Mouse (Mus musculus) heart, embryonic 16.5 days (tissue): ENCODE measurements around the gene Nup85. TPM values are rescaled to one million over a fixed set of nuclear protein-coding genes. Genes with fewer than 3 reads are reported as not detected.

Experiments used
- ATAC-seq: fragments of 200-750 bp; cut with Nextera tagmentation; replicated peaks from 2 replicates; pipeline ENCODE4 v1.8.0; 2017; ENCODE audit warnings: moderate number of reproducible peaks; ENCODE audit not compliant: insufficient read depth, low FRiP score; ENCODE audit errors: extremely low read depth
- H3K27ac ChIP-seq: fragments of 300-500 bp; sonication (generic); 2 replicates; pipeline ENCODE4 v1.5.1; 2014; ENCODE audit warnings: mild to moderate bottlenecking, low read length, control low read depth, moderate library complexity
- H3K27me3 ChIP-seq: fragments of 300-500 bp; sonication (generic); 2 replicates; pipeline ENCODE4 v1.6.1; 2014; ENCODE audit warnings: low read length, mixed read lengths; ENCODE audit not compliant: control insufficient read depth, insufficient read depth
- H3K36me3 ChIP-seq: fragments of 300-500 bp; sonication (generic); 2 replicates; pipeline ENCODE4 v1.6.1; 2014; ENCODE audit not compliant: control insufficient read depth, insufficient read depth
- H3K4me1 ChIP-seq: fragments of 300-500 bp; sonication (generic); 2 replicates; pipeline ENCODE4 v1.6.1; 2014; ENCODE audit warnings: low read length, mixed read lengths; ENCODE audit not compliant: control insufficient read depth, insufficient read depth
- H3K4me2 ChIP-seq: fragments of 300-500 bp; sonication (generic); 2 replicates; pipeline ENCODE4 v1.6.1; 2014; ENCODE audit warnings: low read depth, mild to moderate bottlenecking, control low read depth, low read length
- H3K4me3 ChIP-seq: fragments of 300-500 bp; sonication (generic); 2 replicates; pipeline ENCODE4 v1.5.1; 2014; ENCODE audit warnings: mild to moderate bottlenecking, control low read depth, low read length
- H3K9ac ChIP-seq: fragments of 300-500 bp; sonication (generic); 2 replicates; pipeline ENCODE4 v1.6.1; 2014; ENCODE audit warnings: low read length, control low read depth
- H3K9me3 ChIP-seq: fragments of 300-500 bp; sonication (generic); replicated peaks from 2 replicates; pipeline ENCODE4 v1.6.1; 2016; ENCODE audit warnings: low read length; ENCODE audit not compliant: control insufficient read depth
- whole genome bisulfite sequencing: fragments of 180-500 bp; shearing (Covaris S2); extraction: QIAGEN DNeasy Blood & Tissue Kit; methylation state at CpG from one replicate; pipeline ENCODE4 v1.1.7; 2014; 5-methylcytosine and 5-hydroxymethylcytosine counted together
- polyA plus RNA-seq: library from polyadenylated mRNA; unstranded; fragments of >200 nt; fragmentation: Nextera tagmentation; extraction: Ambion mirVana; gene quantifications from 2 replicates; pipeline ENCODE4 v1.2.1, GENCODE M21; 2015

Nup85 gene
- polyA plus RNA-seq, 1 experiment from 2014 or later, result 117 TPM

- Histone ChIP-seq H3K27ac (no peak overlapping the region), H3K4me2 (no peak overlapping the region), H3K27me3 (no peaks in the 10 kb centered on the region), H3K36me3 (no peaks in the 10 kb centered on the region), H3K9ac (no peak overlapping the region), H3K9me3 (no peaks in the 10 kb centered on the region), H3K4me1 (no peaks in the 10 kb centered on the region), H3K4me3 (no peak overlapping the region)
- 83% methylated on average over 10 of the region's 10 CpGs for WGBS
- no peak for ATAC-seq
These were observed 68.6 kb downstream of the Nup85 start for GRCm38 (mm10) chr11:115632862-115633261.

Other genes with a start within 250 kb of the Nup85 start
- gene Ush1g, start 242.4 kb upstream of the Nup85 start, polyA plus RNA-seq, result 0.26 and 0.32 TPM in 2 replicates
- not detected in 2 replicates for gene Otop3, start 229.7 kb upstream of the Nup85 start, polyA plus RNA-seq
- 8.5 and 9.2 TPM in 2 replicates for gene Hid1, start 196.7 kb upstream of the Nup85 start, polyA plus RNA-seq
- 7.0 and 7.5 TPM in 2 replicates for gene Cdr2l, start 182.5 kb upstream of the Nup85 start, polyA plus RNA-seq
- gene Mrpl58, start 160.7 kb upstream of the Nup85 start, polyA plus RNA-seq, result 175 and 179 TPM in 2 replicates
- 1,945 and 2,019 TPM in 2 replicates for gene Atp5h, start 144.5 kb upstream of the Nup85 start, polyA plus RNA-seq
- gene Kctd2, start 144.3 kb upstream of the Nup85 start, polyA plus RNA-seq, result 3.9 and 12.6 TPM in 2 replicates
- gene Trim80, start 123.9 kb upstream of the Nup85 start, polyA plus RNA-seq, result 0.12 and 0.14 TPM in 2 replicates
- 4.1 and 12.9 TPM in 2 replicates for gene Slc16a5, start 102.0 kb upstream of the Nup85 start, polyA plus RNA-seq
- gene Armc7, start 88.8 kb upstream of the Nup85 start, polyA plus RNA-seq, result 5.4 and 6.2 TPM in 2 replicates
- gene Nt5c, start 72.6 kb upstream of the Nup85 start, polyA plus RNA-seq, result 60.1 and 64.9 TPM in 2 replicates
- gene Jpt1, start 50.0 kb upstream of the Nup85 start, polyA plus RNA-seq, result 523 and 525 TPM in 2 replicates
- gene Sumo2, start 28.2 kb upstream of the Nup85 start, polyA plus RNA-seq, result 556 and 599 TPM in 2 replicates
- 84.4 and 86.2 TPM in 2 replicates for gene Mrps7, start 39.5 kb downstream of the Nup85 start, polyA plus RNA-seq
- 15.4 and 18.8 TPM in 2 replicates for gene Gga3, start 39.6 kb downstream of the Nup85 start, polyA plus RNA-seq
- gene Mif4gd, start 48.5 kb downstream of the Nup85 start, polyA plus RNA-seq, result 41.5 and 42.0 TPM in 2 replicates
- 55.7 and 58.1 TPM in 2 replicates for gene Slc25a19, start 63.9 kb downstream of the Nup85 start, polyA plus RNA-seq
- 103 and 118 TPM in 2 replicates for gene Grb2, start 144.2 kb downstream of the Nup85 start, polyA plus RNA-seq
- 36.8 and 43.1 TPM in 2 replicates for gene Tmem94, start 201.0 kb downstream of the Nup85 start, polyA plus RNA-seq
- 18.9 and 22.1 TPM in 2 replicates for gene Caskin2, start 249.2 kb downstream of the Nup85 start, polyA plus RNA-seq